18 mouse cellular contexts compared by ENCODE assay signal in genomic region chr4:88095693-88096092, GRCm38 (mm10). TPM values are rescaled to one million over a fixed set of nuclear protein-coding genes. Genes with fewer than 3 reads are reported as not detected.
DNase-seq lines count a peak whose midpoint lies in the region; ATAC-seq and TF ChIP-seq lines count a peak whose summit lies in the region.
"Had no signal": no experiment of that assay in that cellular context is flagged by ENCODE, and none has a peak within 500 bp of the region (broad histone marks: within the 10 kb centered on the region; RNA-seq: fewer than 3 reads in every experiment).

No protein-coding gene starts in this region.

- no peak overlapping the region for H3K27ac ChIP-seq in hindbrain, embryonic 16.5 days (ENCODE audit: low read depth, low read length)
- H3K27ac ChIP-seq in hindbrain, embryonic 10.5 days, result no peak overlapping the region
- no peak overlapping the region for H3K27ac ChIP-seq in midbrain, embryonic 14.5 days (replicated peaks; ENCODE audit: low read depth, low read length)
- no peak overlapping the region for H3K27ac ChIP-seq in midbrain, embryonic 16.5 days (ENCODE audit: low read length)

- no peak overlapping the region for H3K4me3 ChIP-seq in hindbrain, embryonic 16.5 days (ENCODE audit: low read length)
- H3K4me3 ChIP-seq in hindbrain, embryonic 10.5 days, result no peak overlapping the region
- H3K4me3 ChIP-seq in midbrain, embryonic 14.5 days (replicated peaks; ENCODE audit: low read depth, low read length), result no peak overlapping the region
- H3K4me3 ChIP-seq in midbrain, embryonic 16.5 days (ENCODE audit: low read depth, low read length), result no peak overlapping the region
- peak overlapping the region; percentile 39 for H3K4me3 ChIP-seq in myocyte

- no peaks in the 10 kb centered on the region for H3K36me3 ChIP-seq in hindbrain, embryonic 16.5 days (ENCODE audit: control insufficient read depth, insufficient read depth, low read length)
- no peaks in the 10 kb centered on the region for H3K36me3 ChIP-seq in hindbrain, embryonic 10.5 days
- no peaks in the 10 kb centered on the region for H3K36me3 ChIP-seq in midbrain, embryonic 14.5 days (ENCODE audit: control insufficient read depth, insufficient read depth, low read length)
- H3K36me3 ChIP-seq in midbrain, embryonic 16.5 days (ENCODE audit: control insufficient read depth, insufficient read depth, low read length), result no peaks in the 10 kb centered on the region
- H3K36me3 ChIP-seq in myocyte (ENCODE audit: control insufficient read depth, insufficient read depth), result no peaks in the 10 kb centered on the region
- H3K36me3 ChIP-seq: heart, embryonic 10.5 days; kidney, embryonic 15.5 days; lung, embryonic 15.5 days; neural tube, embryonic 15.5 days had no signal

- no peak overlapping the region for H3K9ac ChIP-seq in hindbrain, embryonic 16.5 days (ENCODE audit: low read depth, low read length)
- H3K9ac ChIP-seq in midbrain, embryonic 14.5 days (replicated peaks; ENCODE audit: low read length), result no peak overlapping the region
- no peak overlapping the region for H3K9ac ChIP-seq in midbrain, embryonic 16.5 days (ENCODE audit: low read depth, low read length)

- WGBS in hindbrain, embryonic 16.5 days, result 66% methylated on average over 2 of the region's 2 CpGs
- 79% methylated on average over 2 of the region's 2 CpGs for WGBS in hindbrain, embryonic 10.5 days
- 79% methylated on average over 2 of the region's 2 CpGs for whole genome bisulfite sequencing in midbrain, embryonic 14.5 days
- 78% methylated on average over 2 of the region's 2 CpGs for WGBS in midbrain, embryonic 16.5 days

- peak overlapping the region; percentile 3; the same call in 1 of the 2 replicates for H3K4me2 ChIP-seq in hindbrain, embryonic 16.5 days (ENCODE audit: low read length)
- no peak overlapping the region for H3K4me2 ChIP-seq in midbrain, embryonic 14.5 days (ENCODE audit: low read length)
- H3K4me2 ChIP-seq in midbrain, embryonic 16.5 days (ENCODE audit: low read length), result no peak overlapping the region
- H3K4me2 ChIP-seq in myocyte (ENCODE audit: low read depth), result peak overlapping the region; percentile 90

- no peaks in the 10 kb centered on the region for H3K27me3 ChIP-seq in hindbrain, embryonic 16.5 days (replicated peaks; ENCODE audit: control insufficient read depth, insufficient read depth, low read length)
- no peaks in the 10 kb centered on the region for H3K27me3 ChIP-seq in hindbrain, embryonic 10.5 days (ENCODE audit: insufficient read depth, poor library complexity, severe bottlenecking)
- H3K27me3 ChIP-seq in midbrain, embryonic 14.5 days (ENCODE audit: control insufficient read depth, insufficient read depth, low read length), result no peaks in the 10 kb centered on the region
- no peaks in the 10 kb centered on the region for H3K27me3 ChIP-seq in midbrain, embryonic 16.5 days (ENCODE audit: control insufficient read depth, insufficient read depth, low read depth, low read length)
- H3K27me3 ChIP-seq in myocyte (ENCODE audit: control insufficient read depth, insufficient read depth, insufficient read length), result no peaks in the 10 kb centered on the region
- H3K27me3 ChIP-seq: kidney, embryonic 15.5 days; lung, embryonic 15.5 days; neural tube, embryonic 15.5 days had no signal

- no peak for TF ChIP-seq POLR2A in myocyte (IDR thresholded peaks at IDR 0.05; ENCODE audit: insufficient read length, low read depth)

- no peak overlapping the region for H3ac ChIP-seq in myocyte (ENCODE audit: control insufficient read depth, insufficient read length)

- H3K4me1 ChIP-seq in hindbrain, embryonic 16.5 days (ENCODE audit: control insufficient read depth, insufficient read depth, low read depth, low read length), result peaks cover 6% of the 10 kb centered on the region
- H3K4me1 ChIP-seq in hindbrain, embryonic 10.5 days (replicated peaks), result peaks cover 15% of the 10 kb centered on the region
- peaks cover 6% of the 10 kb centered on the region for H3K4me1 ChIP-seq in midbrain, embryonic 14.5 days (ENCODE audit: control insufficient read depth, insufficient read depth, low read length)
- 0 out of 2 replicates have a peak, but pooled peaks cover 6% of the 10 kb centered on the region for H3K4me1 ChIP-seq in midbrain, embryonic 16.5 days (ENCODE audit: control insufficient read depth, insufficient read depth, low read length)

- H3K79me2 ChIP-seq in myocyte (ENCODE audit: control insufficient read depth, insufficient read depth), result no peaks in the 10 kb centered on the region

- no peaks in the 10 kb centered on the region for H3K9me3 ChIP-seq in hindbrain, embryonic 16.5 days (ENCODE audit: control insufficient read depth, low read length)
- no peaks in the 10 kb centered on the region for H3K9me3 ChIP-seq in hindbrain, embryonic 10.5 days
- H3K9me3 ChIP-seq in midbrain, embryonic 14.5 days (ENCODE audit: control insufficient read depth, low read length), result no peaks in the 10 kb centered on the region
- no peaks in the 10 kb centered on the region for H3K9me3 ChIP-seq in midbrain, embryonic 16.5 days (replicated peaks; ENCODE audit: control insufficient read depth, low read length, poor library complexity, severe bottlenecking)
- H3K9me3 ChIP-seq: heart, embryonic 10.5 days; kidney, embryonic 15.5 days; lung, embryonic 15.5 days; neural tube, embryonic 15.5 days had no signal

- no peak for DNase-seq in hindbrain, embryonic 10.5 days (ENCODE audit: low spot score)
- peak; percentile 12 for DNase-seq in midbrain, embryonic 14.5 days
- DNase-seq in adipocyte (ENCODE audit: low spot score), result peak; percentile 18
- DNase-seq in gastrocnemius, adult 8-10 months (ENCODE audit: low spot score in 2 of 2), result no peak
- DNase-seq in embryo, embryonic 11 days, result no peak
- DNase-seq: adrenal gland, adult 8-10 months; cerebellum, postnatal 36 days; heart, postnatal 10 days; right cerebral cortex, postnatal 4 days; thymus, postnatal 25 days had no signal

- no peak for ATAC-seq in hindbrain, embryonic 16.5 days
- no peak for ATAC-seq in midbrain, embryonic 14.5 days (ENCODE audit: low FRiP score, low TSS enrichment)
- ATAC-seq in midbrain, embryonic 16.5 days, result no peak
- ATAC-seq: forebrain, embryonic 14.5 days had no signal

TF ChIP-seq in myocyte, 11 proteins besides CTCF, POLR2A, EP300 and RAD21:
- TF ChIP-seq TCF12 (IDR thresholded peaks at IDR 0.05; ENCODE audit: insufficient read depth, poor library complexity, severe bottlenecking), result no peak
- TF ChIP-seq MAX (IDR thresholded peaks at IDR 0.05; ENCODE audit: low read depth), result no peak
- TF ChIP-seq MYOG (IDR thresholded peaks at IDR 0.05; ENCODE audit: control insufficient read depth in 1 of 3, insufficient read depth in 1 of 3, insufficient read length in 2 of 3, low read depth in 2 of 3), result no peak
- TF ChIP-seq POLR2AphosphoS2 (IDR thresholded peaks at IDR 0.05; ENCODE audit: insufficient read length, low read depth), result no peak
- TF ChIP-seq REST (IDR thresholded peaks at IDR 0.05; ENCODE audit: insufficient read depth, insufficient read length), result no peak
- no peak for TF ChIP-seq CEBPB (IDR thresholded peaks at IDR 0.05; ENCODE audit: insufficient read depth, poor library complexity, severe bottlenecking)
- no peak for TF ChIP-seq TCF3 (IDR thresholded peaks at IDR 0.05; ENCODE audit: insufficient read length, low read depth)
- no peak for TF ChIP-seq E2F4 (IDR thresholded peaks at IDR 0.05; ENCODE audit: insufficient read depth)
- TF ChIP-seq SRF (IDR thresholded peaks at IDR 0.05; ENCODE audit: control insufficient read depth, insufficient read length, low read depth), result no peak
- no peak for TF ChIP-seq USF1 (IDR thresholded peaks at IDR 0.05; ENCODE audit: low read depth)
- no peak for TF ChIP-seq MYOD1 (IDR thresholded peaks at IDR 0.05; ENCODE audit: control insufficient read depth in 1 of 3, insufficient read length in 2 of 3, low read depth in 2 of 3)

RNA-seq across cellular contexts. Expression of gene Focad, which starts 1.3 kb away (rescaled TPM):
- polyA plus RNA-seq in hindbrain, embryonic 16.5 days (2015; fragmentation: Nextera tagmentation; extraction: Ambion mirVana), result 11.7 and 13.3 TPM in 2 replicates
- 15.1 and 17.5 TPM in 2 replicates for polyA plus RNA-seq in hindbrain, embryonic 10.5 days (2016; fragmentation: Nextera tagmentation; extraction: Ambion mirVana)
- 12.2 and 17.3 TPM in 2 replicates for polyA plus RNA-seq in midbrain, embryonic 14.5 days (2014; fragmentation: Nextera tagmentation; extraction: Ambion mirVana)
- 13.3 and 13.6 TPM in 2 replicates for polyA plus RNA-seq in midbrain, embryonic 16.5 days (2015; fragmentation: Nextera tagmentation; extraction: Ambion mirVana)
- polyA plus RNA-seq in myocyte (2012; fragmentation: generic; extraction: Trizol), result 15.3 TPM
- total RNA-seq in gastrocnemius, adult 8-10 months (2022), result 10 to 100 TPM; 10.0 to 14.7 (median 11.2) TPM

Comparison
In these comparisons a context has a peak if more than half of its experiments do, and no peak if none do; other contexts are left out.
1. H3K4me2 ChIP-seq: peak in hindbrain, embryonic 16.5 days (single experiment) and myocyte (single experiment); none in midbrain, embryonic 14.5 days (single experiment) and midbrain, embryonic 16.5 days (single experiment).
2. DNase-seq: peak in midbrain, embryonic 14.5 days (single experiment) and adipocyte (single experiment); none in hindbrain, embryonic 10.5 days (single experiment), gastrocnemius, adult 8-10 months (0 of 2) and embryo, embryonic 11 days (single experiment).